Mouse (Mus musculus) erythroblast, embryonic 14.5 days (primary cell): ENCODE measurements around the gene Banp. TPM values are rescaled to one million over a fixed set of nuclear protein-coding genes. Genes with fewer than 3 reads are reported as not detected.

Experiments
- H3K27me3 ChIP-seq: 2 replicates; pipeline ENCODE4 v1.6.1; 2012; ENCODE audit warnings: inconsistent platforms; ENCODE audit not compliant: control insufficient read depth
- H3K36me3 ChIP-seq: 2 replicates; pipeline ENCODE4 v1.6.1; 2012; ENCODE audit warnings: mild to moderate bottlenecking, inconsistent platforms; ENCODE audit not compliant: control insufficient read depth
- H3K4me1 ChIP-seq: 2 replicates; pipeline ENCODE4 v1.6.1; 2012; ENCODE audit warnings: inconsistent platforms; ENCODE audit not compliant: control insufficient read depth
- H3K4me3 ChIP-seq: replicated peaks from 2 replicates; pipeline ENCODE3; 2012; ENCODE audit warnings: moderate library complexity, mild to moderate bottlenecking, inconsistent platforms
- H3K9me3 ChIP-seq: 2 replicates; pipeline ENCODE4 v1.6.1; 2012; ENCODE audit warnings: low read length, inconsistent platforms, mixed read lengths; ENCODE audit not compliant: control insufficient read depth
- GATA1 ChIP-seq: IDR thresholded peaks from 2 replicates; pipeline ENCODE4 v1.6.1; 2012; ENCODE audit warnings: low read length, inconsistent platforms, mixed read lengths
- TAL1 ChIP-seq: IDR thresholded peaks from 3 replicates; pipeline ENCODE4 v1.6.1; 2012; ENCODE audit warnings: low read length, inconsistent platforms, mixed read lengths
- polyA plus RNA-seq: library from polyadenylated mRNA; stranded (reverse); fragments of >175 nt; gene quantifications from 2 replicates; pipeline ENCODE4 v1.2.3, GENCODE M21; 2012

Gene Banp
- polyA plus RNA-seq, 1 experiment, result 8.0 TPM

GRCm38 (mm10) chr8:122032741-122033140 is 83.2 kb downstream of the Banp start:
- no peaks in the 10 kb centered on the region for H3K36me3 ChIP-seq
- no peaks in the 10 kb centered on the region for H3K4me1 ChIP-seq
- no peaks in the 10 kb centered on the region for H3K9me3 ChIP-seq
- H3K27me3 ChIP-seq, result no peaks in the 10 kb centered on the region
- no peak for TF ChIP-seq TAL1
- TF ChIP-seq GATA1, result no peak
- no peak overlapping the region for H3K4me3 ChIP-seq

GRCm38 (mm10) chr8:122035543-122035942 is 86.0 kb downstream of the Banp start:
- H3K27me3 ChIP-seq, result no peaks in the 10 kb centered on the region
- H3K9me3 ChIP-seq, result no peaks in the 10 kb centered on the region
- TF ChIP-seq TAL1 (no peak), GATA1 (no peak)
- no peak overlapping the region for H3K4me3 ChIP-seq
- no peaks in the 10 kb centered on the region for H3K36me3 ChIP-seq
- H3K4me1 ChIP-seq, result no peaks in the 10 kb centered on the region

GRCm38 (mm10) chr8:122036325-122036724 is 86.8 kb downstream of the Banp start:
- H3K4me1 ChIP-seq, result no peaks in the 10 kb centered on the region
- no peak overlapping the region for H3K4me3 ChIP-seq
- no peaks in the 10 kb centered on the region for H3K27me3 ChIP-seq
- TF ChIP-seq TAL1 (no peak), GATA1 (no peak)
- no peaks in the 10 kb centered on the region for H3K36me3 ChIP-seq
- H3K9me3 ChIP-seq, result no peaks in the 10 kb centered on the region

- Histone ChIP-seq H3K36me3 (no peaks in the 10 kb centered on the region), H3K27me3 (0 out of 2 replicates have a peak, but pooled peaks cover 1% of the 10 kb centered on the region), H3K4me3 (no peak overlapping the region), H3K9me3 (no peaks in the 10 kb centered on the region), H3K4me1 (no peaks in the 10 kb centered on the region)
- TF ChIP-seq TAL1 (no peak), GATA1 (no peak)
Observed at GRCm38 (mm10) chr8:122037279-122037678, 87.7 kb downstream of the Banp start.

- TF ChIP-seq GATA1, result no peak
- TF ChIP-seq TAL1, result no peak
- H3K4me1 ChIP-seq, result no peaks in the 10 kb centered on the region
- H3K27me3 ChIP-seq, result peaks cover 5% of the 10 kb centered on the region; the same call in 1 of the 2 replicates
- H3K36me3 ChIP-seq, result no peaks in the 10 kb centered on the region
- H3K4me3 ChIP-seq, result no peak overlapping the region
- H3K9me3 ChIP-seq, result no peaks in the 10 kb centered on the region
Observed at GRCm38 (mm10) chr8:122038076-122038475, 88.5 kb downstream of the Banp start.

- no peaks in the 10 kb centered on the region for H3K4me1 ChIP-seq
Observed at GRCm38 (mm10) chr8:122039452-122039851, 89.9 kb downstream of the Banp start.

GRCm38 (mm10) chr8:122047206-122047870 is 97.8 kb downstream of the Banp start:
- Histone ChIP-seq H3K36me3 (no peaks in the 10 kb centered on the region), H3K4me1 (no peaks in the 10 kb centered on the region), H3K4me3 (no peak overlapping the region), H3K9me3 (no peaks in the 10 kb centered on the region), H3K27me3 (peaks cover 9% of the 10 kb centered on the region)
- TF ChIP-seq TAL1 (no peak), GATA1 (no peak)

More at GRCm38 (mm10) chr8:122039452-122039851, 89.9 kb downstream of the Banp start:
- no peak overlapping the region for H3K4me3 ChIP-seq
- TF ChIP-seq GATA1 (no peak), TAL1 (no peak)
- H3K9me3 ChIP-seq, result no peaks in the 10 kb centered on the region
- peaks cover 6% of the 10 kb centered on the region; the same call in 1 of the 2 replicates for H3K27me3 ChIP-seq
- H3K36me3 ChIP-seq, result no peaks in the 10 kb centered on the region

- TF ChIP-seq GATA1, result no peak
- TF ChIP-seq TAL1, result no peak
- H3K27me3 ChIP-seq, result peaks cover 5% of the 10 kb centered on the region; the same call in 1 of the 2 replicates
- no peaks in the 10 kb centered on the region for H3K9me3 ChIP-seq
Observed at GRCm38 (mm10) chr8:122049266-122049665, 99.7 kb downstream of the Banp start.

GRCm38 (mm10) chr8:122049923-122050322 is 100.4 kb downstream of the Banp start:
- no peak for TF ChIP-seq TAL1
- no peak for TF ChIP-seq GATA1
- H3K27me3 ChIP-seq, result peaks cover 5% of the 10 kb centered on the region; the same call in 1 of the 2 replicates
- H3K4me3 ChIP-seq, result no peak overlapping the region
- no peaks in the 10 kb centered on the region for H3K4me1 ChIP-seq
- no peaks in the 10 kb centered on the region for H3K9me3 ChIP-seq
- no peaks in the 10 kb centered on the region for H3K36me3 ChIP-seq

More at GRCm38 (mm10) chr8:122049266-122049665, 99.7 kb downstream of the Banp start:
- no peaks in the 10 kb centered on the region for H3K4me1 ChIP-seq
- no peaks in the 10 kb centered on the region for H3K36me3 ChIP-seq
- H3K4me3 ChIP-seq, result no peak overlapping the region
